Mouse (Mus musculus) cortical plate, adult 2 months (tissue): ENCODE results near the gene Zfp870.
"Not testable (repeated sequence)": the region's sequence is repeated elsewhere in the genome, so short reads cannot be mapped to it uniquely, and the experiment has no call there.

Experiments
- CTCF ChIP-seq: fragments of 200-500 bp; IDR thresholded peaks from 2 replicates; pipeline ENCODE4 v1.5.1; 2011; ENCODE audit warnings: mild to moderate bottlenecking, control low read depth, low read length; ENCODE audit not compliant: insufficient read depth; ENCODE audit errors: extremely low read depth
- POLR2A ChIP-seq: fragments of 200-500 bp; IDR thresholded peaks from 2 replicates; pipeline ENCODE4 v1.6.1; 2011; ENCODE audit warnings: mild to moderate bottlenecking, low read length, control low read depth; ENCODE audit not compliant: insufficient read depth; ENCODE audit errors: extremely low read depth

GRCm38 (mm10) chr17:32867266-32867665, 24.2 kb downstream of the Zfp870 start:
- TF ChIP-seq POLR2A, CTCF: not testable (repeated sequence)
